Mouse (Mus musculus) spleen, adult 2 months (tissue): ENCODE data around the gene Capn15.

Source experiments
- CTCF ChIP-seq: fragments of 200-500 bp; IDR thresholded peaks from 2 replicates; pipeline ENCODE4 v1.5.1; 2011; ENCODE audit warnings: mild to moderate bottlenecking, inconsistent platforms; ENCODE audit not compliant: insufficient read depth, insufficient read length, insufficient replicate concordance; ENCODE audit errors: extremely low read depth
- POLR2A ChIP-seq: fragments of 200-500 bp; IDR thresholded peaks from 2 replicates; pipeline ENCODE4 v1.6.1; 2011; ENCODE audit warnings: low read depth, low read length, inconsistent platforms

DNA sequence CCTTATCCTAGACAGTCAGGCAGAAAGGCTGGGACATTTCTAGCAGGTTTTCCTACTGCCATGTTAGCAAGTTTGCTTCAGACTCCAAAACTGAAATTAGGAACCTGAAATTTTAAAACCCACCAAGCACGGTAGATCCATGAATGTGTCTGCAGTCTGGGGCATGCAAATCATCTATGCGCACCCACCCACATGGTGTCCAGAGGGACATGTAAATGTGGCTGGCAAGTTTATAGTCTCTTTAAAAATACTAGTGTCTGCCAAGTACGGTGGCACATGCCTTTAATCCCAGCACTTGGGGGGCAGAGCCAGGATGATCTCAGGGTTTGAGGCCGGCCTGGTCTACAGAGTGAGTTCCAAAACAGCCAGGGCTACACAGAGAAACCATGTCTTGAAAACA, 42.7 kb upstream of the Capn15 start:
- TF ChIP-seq POLR2A (no peak), CTCF (no peak)
